Mouse (Mus musculus): ENCODE measurements around the gene Ly6f.
"Not testable (repeated sequence)": the region's sequence is repeated elsewhere in the genome, so short reads cannot be mapped to it uniquely, and the experiment has no call there.

The Ly6f gene

DNA sequence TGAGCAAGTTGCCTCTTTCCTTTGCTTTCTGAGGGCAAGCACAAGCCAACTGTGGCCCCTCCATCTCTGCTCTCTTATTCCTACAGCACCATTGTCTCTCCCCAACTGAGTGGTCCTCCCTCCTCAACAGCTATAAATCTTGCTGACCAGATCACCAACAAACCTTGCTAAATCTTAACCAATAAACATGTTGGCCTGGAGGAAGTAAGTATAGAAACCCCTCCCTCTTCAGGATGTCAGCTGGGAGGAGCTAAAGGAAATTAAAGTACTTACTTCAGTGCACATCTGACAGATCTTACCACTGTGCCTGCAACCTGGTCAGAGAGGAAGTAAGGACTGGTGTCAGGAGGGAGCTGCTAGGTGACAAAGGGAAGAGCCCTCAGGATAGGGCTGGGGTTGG lies at the start of gene Ly6f:
Ly6f (plus strand) TSS at position 301 of the 400 bp plus-strand sequence.
- DNase-seq (ENCODE audit: low spot score) = no peak

DNA sequence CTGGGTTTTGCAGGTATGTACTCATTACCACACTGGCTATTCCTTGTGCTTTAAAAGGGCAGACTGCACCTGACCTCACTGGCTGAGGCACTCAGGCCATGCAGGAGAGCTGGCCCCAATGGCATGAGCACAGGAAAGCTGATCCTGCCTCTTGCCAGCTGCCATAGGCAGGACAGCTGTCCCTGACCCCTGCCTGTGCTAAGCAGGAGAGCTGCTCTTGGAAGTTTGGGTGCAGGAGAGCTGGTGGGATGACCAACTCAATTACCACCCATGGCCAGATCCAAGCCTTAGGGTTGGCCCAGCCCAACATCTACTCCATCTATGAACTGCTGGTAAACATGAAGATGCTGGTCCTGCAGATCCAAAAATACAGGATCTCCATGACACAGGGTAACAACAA lies 46.3 kb upstream of the Ly6f start:
- no peak for DNase-seq (ENCODE audit: low spot score)

DNA sequence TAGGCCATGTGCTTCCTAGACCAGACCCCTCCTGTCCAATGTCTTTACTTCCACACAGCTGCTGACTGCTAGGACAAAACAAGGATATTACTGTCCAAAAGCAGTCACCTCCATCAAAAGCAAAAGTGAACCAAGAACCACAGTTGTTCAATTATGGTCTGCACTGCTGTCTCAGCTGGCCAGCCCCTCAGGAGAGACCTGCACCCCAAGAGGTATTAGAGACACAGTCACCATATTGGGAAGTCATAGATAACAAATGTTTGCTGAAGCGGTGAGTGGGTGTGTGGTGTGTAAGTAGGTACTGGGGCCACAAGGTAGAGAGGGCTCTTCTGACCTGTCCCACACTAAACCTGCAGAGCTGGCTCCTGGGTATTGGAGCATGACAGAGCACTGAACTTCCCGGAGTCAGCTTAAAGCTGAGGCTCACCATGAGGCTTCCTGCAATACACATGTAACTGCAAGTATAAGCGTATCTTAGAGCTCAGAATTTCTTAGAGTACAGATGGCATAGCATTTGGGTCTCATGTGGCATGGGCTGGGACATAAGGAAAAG lies 30.4 kb upstream of the Ly6f start:
- no peak for DNase-seq (ENCODE audit: low spot score)

DNA sequence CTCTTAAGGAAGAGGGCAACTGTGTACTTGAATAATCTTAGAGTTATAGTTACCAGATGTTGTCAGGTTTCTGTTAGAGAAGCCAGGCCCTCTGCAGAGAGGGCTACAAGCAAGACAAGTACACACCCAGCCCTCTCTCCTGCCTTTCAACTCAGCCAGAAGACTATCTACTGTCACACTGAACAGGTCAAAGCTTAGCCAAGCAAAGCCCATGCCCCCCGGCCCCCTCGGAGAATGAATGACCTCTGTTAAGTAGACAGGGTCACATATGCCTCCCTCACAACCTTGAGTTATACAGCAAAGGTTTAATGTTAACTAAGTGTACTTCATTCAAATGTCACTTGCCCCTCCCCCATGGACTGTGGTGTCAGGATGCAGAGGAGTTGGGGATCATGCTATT lies 27.7 kb upstream of the Ly6f start:
- DNase-seq (ENCODE audit: low spot score) = no peak

DNA sequence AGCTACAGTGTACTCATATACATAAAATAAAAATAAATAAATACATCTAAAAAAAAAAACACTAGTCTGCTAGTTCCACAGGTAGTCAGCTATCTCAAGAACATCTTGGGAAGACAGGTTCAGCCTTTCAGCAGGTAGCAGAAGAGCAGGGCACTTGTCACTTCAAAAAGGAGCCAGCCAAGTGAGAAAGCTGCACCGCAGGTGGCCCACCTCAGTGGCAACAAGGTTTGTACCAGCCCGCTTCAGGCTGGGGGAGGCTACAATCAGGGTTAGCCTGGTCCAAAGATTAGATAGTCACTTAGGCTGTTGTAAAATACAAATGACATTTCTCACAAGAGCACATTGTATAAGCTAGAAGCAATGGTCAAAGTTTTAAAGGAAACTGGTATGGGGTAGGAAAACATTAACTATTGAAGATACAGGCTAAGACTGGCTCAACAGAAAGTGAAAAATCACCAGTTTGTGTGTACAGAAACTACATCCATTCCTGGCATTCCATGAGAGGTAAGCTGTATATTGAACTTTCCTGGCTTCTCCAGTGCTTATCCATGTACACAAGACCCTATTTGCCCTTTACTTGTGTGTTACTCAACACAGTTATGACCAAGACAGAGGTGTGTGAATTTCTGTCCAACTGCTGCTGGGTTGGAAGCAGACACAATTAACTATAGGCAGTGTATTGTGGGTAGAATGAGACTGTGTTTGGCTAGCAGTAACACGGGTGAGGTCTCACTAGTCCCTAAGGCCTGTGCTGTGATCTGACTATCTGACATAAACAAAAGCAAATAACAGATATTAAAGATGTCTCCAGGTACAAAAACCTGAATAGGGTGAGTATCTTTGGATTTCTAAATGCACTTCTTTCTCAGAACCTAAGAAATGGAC lies 25.2 kb upstream of the Ly6f start:
- no peak for DNase-seq (ENCODE audit: low spot score)

DNA sequence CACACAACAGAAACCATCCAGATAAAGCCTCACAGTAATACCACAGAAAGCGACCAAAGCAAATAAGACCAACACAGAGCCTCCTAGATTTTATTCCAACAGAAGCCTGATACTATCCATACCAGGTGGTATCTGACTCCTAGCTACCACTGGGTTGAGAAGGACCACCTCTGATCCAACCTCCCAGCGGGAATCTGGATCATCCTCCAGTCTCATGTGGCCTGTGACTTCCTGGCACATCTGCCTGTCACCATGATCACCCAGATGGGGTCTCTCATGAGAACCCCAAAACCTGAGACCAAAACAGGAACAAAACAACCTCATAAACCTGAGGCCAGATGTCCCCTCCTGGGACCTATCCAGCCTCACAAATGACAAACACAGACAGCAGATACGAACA lies 13.6 kb upstream of the Ly6f start:
- no peak for DNase-seq (ENCODE audit: low spot score)

DNA sequence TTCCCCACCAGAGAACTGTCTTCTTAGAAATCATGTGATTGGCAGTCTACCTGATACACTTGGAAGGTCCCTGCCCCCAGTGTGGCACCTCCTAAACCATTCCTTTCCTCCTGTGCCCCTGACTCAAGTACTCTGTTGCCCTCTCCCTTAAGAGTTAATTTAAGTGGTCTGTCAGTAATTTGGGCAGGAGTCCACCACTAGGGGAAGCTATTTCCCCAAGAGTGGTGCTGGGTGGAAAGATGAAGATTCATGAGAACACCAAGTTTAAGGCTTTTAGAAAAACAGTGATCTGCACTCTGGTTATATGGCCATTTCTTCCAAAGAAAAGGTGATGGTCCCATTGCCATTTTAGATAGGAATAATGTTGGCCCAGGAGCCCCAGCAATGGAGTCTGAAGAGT lies 2.4 kb upstream of the Ly6f start:
- no peak for DNase-seq (ENCODE audit: low spot score)

DNA sequence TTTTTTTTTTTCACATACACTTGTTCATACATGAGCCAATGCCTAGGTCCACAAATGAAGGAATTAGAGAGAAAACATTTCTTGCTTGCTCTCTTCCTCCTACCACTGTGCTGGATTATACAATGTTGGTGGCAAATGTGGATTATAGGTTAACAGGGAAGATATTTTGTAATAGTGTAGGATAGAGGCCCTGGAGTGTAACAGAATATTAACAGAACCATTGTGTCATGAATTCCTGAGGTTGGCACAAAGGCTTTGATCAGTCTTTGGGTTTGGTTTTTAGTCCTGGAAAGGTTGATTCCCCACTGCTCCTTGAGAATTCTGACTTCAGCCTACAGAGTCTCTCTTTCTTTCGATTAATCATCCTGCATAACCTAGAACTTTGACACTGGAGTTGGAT lies 1.6 kb upstream of the Ly6f start:
- no peak for DNase-seq (ENCODE audit: low spot score)

DNA sequence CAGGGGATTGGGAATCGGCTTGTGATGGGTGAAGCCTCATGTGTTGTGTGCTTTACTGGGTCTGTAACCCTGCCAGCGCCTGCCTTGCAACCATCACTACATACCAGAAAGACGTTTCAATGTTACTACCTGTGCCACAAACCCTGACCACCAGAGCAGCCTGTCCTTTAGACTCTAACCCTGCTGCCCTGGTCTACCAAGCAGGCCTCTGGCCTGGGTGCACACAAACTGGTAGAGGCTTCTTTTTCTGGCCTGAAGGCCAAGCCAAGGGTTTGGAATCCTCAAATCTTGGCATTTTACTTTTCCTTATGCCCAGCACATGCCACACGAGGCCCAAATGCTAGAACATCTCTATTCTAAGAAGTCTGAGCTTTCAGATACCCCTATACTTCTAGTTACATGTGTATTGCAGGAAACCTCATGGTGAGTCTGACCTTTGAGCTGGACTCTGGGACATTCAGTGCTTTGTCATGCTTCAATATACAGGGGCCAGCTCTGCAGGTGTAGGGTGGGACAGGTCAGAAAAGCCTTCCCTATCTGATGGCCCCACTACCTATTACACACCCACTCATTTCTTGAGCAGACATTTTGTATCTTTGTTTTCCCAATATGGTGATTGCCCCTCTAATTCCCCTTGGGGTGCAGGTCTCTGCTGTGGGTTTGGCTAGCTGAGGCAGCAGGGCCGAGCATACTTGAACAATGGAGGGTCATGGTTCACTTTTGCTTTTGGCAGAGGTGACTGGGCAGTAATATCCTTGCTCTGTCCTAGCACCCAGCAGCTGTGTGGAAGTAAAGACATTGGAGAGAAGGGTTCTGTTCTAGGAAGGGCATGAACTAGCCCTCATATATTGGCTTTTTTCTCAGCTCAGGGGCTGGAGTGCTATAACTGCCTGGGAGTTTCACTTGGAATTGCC lies 952 bp downstream of the Ly6f start:
- no peak for DNase-seq (ENCODE audit: low spot score)

DNA sequence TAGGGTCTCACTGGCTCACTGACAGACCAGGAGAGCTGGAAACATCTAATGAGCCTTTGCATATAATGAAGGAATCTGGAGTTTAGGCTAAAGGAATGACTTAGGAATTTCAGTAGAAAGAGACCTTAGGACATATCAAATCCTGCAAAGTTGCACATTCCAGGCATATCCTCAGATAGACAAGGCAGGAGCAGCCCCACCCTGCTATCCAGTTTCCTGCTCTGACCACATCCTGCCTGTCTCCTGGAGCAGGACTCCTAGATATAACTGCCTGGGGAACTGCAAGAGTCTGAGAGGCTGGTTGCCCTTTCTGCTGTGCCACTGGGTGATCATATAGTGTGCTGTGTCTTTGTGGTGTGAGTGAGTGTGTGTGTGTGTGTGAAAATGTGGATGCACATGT lies 1.9 kb downstream of the Ly6f start:
- DNase-seq (ENCODE audit: low spot score) = no peak

DNA sequence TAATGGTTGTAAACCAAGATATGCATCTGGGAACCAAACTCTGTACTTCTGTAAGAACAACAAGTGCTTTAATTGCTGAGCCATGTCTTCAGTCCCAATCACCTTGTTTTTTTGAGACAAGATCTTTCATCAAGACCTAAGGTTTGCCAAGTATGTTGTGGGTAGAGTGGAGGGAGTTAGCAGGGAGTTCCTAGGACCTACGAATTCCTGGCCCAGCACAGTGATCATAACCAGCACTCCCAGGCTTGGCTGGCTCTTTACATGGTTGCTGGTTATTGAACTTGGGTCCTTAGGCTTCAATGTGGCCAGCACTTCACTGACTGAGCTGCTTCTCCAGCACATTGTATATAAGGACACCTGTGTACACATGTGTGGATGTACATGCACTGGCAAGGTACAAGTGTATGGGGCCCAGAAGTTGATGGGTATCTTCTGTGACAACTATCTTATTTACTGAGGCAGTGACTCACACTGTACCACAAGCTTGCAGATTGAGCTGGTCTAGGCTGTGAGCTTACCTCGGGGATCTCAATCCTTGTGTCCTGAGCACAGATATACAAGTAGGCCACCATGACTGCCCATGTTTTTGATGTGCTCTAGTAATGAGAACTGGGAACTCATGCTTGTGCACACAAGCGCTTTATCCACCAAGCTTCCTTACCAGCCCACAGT lies 2.6 kb downstream of the Ly6f start:
- no peak for DNase-seq (ENCODE audit: low spot score)

DNA sequence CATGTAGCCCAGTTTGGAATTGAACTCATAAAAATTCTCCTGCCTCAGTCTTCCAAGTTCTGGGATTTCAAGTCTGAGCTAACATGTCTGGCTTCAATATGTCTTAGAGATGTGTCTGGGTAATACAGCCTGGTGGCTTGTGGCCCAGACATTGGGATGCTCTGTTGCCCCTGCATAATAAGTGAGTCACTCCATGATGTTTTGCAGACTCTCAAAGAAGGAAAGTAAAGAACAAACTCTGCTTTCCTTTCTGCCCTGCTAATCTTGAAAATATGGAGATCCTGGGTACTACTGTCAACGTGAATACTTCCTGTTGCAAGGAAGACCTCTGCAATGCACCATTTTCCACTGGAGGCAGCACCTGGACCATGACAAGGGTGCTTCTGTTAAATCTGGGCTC lies 3.2 kb downstream of the Ly6f start:
- DNase-seq (ENCODE audit: low spot score) = no peak

DNA sequence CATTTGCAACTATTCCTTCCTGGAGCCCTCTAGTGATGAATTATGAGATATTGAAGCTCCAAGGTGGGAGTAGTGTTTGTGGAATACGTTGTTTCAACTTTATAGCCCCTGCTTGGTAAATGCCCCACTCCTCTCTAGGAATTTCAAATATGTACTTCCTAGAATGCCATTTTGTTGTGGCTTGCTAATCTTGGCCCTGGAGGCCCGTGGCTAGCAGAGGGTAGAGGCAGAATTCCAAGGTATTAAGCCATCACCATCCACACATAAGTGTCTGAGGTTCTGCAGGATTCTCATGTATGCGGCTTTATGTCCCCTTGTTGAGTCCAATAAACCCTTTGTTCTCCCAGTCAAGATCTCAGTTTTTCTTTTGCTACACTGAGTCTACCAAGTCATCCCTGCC lies 3.7 kb downstream of the Ly6f start:
- DNase-seq (ENCODE audit: low spot score) = no peak

DNA sequence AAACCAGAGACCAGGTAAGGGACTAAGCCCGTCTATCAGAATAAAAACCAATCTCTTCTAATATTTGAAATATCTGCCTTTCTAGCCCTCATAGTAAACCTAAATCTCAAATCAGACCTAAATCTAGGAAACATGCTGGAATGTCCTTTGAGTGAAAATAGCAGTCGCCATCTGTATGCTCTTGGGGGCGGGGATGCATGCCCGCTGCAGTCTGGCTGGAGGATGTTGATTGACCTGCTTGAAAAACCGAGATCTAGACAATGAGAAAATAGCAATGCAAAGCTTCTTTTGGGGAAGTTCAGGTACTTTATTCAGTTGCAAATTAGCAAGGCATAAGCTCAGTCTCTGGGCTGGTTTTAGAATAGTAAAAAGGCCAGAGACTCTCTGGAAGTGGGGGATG lies 13.8 kb downstream of the Ly6f start:
- DNase-seq (ENCODE audit: low spot score) = not testable (repeated sequence)

DNA sequence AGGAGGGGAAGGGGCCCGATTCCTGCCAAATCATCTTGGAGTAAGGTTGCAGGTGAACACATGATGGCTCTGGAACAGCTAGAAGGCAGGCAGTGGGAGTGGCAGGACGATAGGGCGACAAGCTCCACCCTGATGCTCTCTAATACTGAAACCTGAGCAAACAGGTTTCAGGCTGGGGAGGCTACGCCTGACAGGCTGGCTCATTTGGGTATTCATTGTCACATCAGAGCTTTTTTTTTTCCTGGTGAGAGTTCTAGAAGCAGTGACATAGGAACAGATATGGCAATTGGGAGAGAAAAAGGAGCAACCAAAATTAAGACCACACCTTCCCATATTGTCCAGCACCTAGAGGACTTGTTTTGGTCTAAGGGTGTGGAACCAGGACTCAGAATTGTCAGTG lies 18.3 kb downstream of the Ly6f start:
- not testable (repeated sequence) for DNase-seq (ENCODE audit: low spot score)

DNA sequence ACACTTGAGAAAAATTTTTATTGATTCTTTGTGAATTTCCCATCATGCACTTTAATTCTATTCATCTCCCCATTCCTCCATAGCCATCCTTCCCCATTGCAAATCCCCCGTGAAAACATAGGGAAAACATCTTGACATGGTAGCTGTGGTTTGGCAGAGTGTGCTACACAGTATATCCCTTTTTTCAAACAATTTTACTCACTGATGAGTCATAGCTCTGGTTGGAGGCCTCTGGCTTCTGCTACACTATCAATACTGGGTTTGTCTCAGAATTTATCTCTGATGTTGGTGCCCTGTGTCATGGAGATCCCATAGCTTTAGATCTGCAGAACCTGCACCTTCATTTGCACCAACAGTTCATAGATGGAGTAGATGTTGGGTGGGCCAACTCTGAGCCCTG lies 24.2 kb downstream of the Ly6f start:
- no peak for DNase-seq (ENCODE audit: low spot score)

DNA sequence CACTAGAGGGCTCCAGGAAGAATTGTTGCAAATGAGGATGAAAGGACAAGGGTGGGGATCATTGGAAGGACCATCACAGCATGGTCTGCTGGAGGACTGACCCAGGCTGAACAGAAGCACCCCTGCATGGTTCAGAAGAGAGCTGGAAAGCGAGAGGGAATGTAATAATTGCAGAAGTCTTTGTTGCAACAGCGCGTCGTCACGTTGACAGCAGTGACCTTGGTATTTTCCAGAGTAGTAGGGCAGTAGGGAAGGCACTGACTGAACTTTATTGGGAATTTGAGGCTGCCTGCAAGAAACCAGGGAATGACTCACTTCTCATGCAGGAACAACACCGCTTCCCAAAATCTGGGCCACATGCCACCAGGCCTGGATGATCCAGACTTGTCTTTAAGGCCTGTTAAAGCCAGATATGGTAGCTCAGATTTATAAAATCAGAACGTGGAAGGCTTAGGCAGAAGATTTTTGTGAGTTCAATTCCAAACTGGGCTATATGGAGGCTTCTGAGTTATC lies 25.7 kb downstream of the Ly6f start:
- DNase-seq (ENCODE audit: low spot score) = no peak

DNA sequence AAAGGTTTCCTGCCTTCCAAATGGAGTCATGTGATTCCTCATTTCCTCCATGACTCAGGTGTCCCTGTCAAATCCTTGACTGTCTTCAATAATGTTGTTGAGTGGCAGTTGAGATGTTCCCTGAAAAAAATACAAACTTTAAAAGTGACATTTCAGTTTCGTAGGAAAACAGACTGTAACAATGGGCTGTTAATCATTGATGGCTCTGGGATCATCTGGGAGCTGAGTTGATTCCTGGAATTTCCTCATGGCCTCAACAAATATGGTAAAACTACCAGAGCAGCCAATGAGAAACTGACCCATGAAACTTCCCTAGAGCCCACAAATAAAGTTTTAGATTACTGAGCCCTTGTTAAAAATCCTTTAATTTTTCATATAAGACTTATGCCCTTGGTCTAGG lies 37.9 kb downstream of the Ly6f start:
- DNase-seq (ENCODE audit: low spot score) = no peak

DNA sequence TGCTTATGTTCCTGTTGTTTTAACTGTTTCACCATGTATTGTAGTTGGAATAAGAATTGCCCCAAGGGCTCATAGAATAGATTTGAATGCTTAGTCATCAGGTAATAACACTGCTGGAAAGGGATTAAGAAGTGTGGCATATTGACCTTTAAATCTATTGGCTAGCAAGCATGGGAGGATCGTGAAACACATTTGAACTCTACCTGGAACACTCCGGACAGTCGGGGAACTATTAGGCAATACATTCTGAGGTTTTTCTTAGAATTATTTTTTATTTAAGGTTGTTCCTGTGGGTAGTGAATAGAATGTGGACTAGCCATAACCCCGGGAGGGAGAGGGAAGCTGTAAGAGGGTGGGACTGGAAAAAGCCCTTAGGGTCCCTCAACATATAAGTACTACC lies 41.0 kb downstream of the Ly6f start:
- no peak for DNase-seq (ENCODE audit: low spot score)

DNA sequence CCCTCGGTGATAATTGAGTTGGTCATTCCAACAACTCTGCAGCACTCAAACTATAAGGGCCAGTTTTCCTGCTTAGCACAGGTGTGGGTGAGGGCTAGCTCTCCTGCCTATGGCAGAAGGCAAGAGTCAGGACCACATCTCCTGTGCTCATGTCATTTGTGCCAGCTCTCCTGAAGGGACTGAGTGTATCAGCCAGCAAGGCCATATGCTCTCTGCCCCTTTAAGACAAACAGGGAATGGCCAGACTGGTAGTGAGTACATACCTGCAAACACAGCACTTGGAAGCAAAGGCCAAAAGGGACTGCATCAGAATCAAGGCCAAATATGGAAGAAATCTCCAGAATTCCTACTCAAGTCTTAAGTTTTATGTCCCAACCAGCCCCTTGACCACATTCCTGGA lies 41.7 kb downstream of the Ly6f start:
- DNase-seq (ENCODE audit: low spot score) = no peak

DNA sequence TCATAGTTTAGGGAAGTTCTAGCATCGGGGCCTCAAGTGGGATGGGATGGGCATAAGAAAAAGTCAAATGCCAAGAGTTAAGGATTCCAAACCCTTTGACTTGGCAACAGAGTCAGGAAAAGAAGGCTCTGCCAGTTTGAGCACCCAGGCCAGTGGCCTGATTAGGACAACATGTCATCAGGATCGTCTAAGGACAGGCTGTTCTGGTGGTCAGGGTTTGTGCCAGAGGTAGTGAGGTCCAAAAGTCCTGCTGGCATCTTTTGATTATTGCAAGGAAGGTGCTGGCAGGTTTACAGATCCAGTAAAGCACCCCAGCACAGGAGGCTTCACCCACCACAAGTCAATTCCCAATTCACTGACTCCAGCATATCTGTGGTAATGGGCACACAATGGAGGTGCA lies 46.2 kb downstream of the Ly6f start:
- DNase-seq (ENCODE audit: low spot score) = no peak

DNA sequence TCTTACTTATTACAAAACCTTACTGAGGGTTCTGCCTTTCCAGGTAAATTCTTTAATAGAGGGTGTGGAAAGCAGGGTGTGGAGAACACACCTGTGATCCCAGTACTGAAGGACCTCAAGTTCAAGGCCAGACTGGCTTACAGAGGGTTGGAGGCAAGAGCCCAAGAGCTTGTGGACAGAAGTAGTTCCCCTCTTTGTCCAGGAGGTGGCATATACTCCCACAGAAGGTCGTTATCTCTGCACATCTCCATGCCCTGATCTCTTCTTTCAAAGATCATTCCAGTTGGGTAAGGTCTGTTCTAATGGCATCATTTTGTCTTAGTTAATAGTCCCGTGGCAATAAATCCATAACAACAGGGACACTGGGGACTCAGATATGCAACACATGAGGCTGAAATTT lies 49.0 kb downstream of the Ly6f start:
- no peak for DNase-seq (ENCODE audit: low spot score)
